ENCODE assay signal across 10 mouse cellular contexts in genomic region chr6:134802641-134803043, GRCm38 (mm10). TPM values are rescaled to one million over a fixed set of nuclear protein-coding genes. Genes with fewer than 3 reads are reported as not detected.
DNase-seq lines count a peak whose midpoint lies in the region; ATAC-seq and TF ChIP-seq lines count a peak whose summit lies in the region.
"Had no signal": no experiment of that assay in that cellular context is flagged by ENCODE, and none has a peak within 500 bp of the region (broad histone marks: within the 10 kb centered on the region; RNA-seq: fewer than 3 reads in every experiment).

No protein-coding gene starts in this region.

- H3K9ac ChIP-seq in intestine, embryonic 15.5 days: no peak overlapping the region
- no peak overlapping the region for H3K9ac ChIP-seq in lung, embryonic 15.5 days
- H3K9ac ChIP-seq in stomach, postnatal 0 days (ENCODE audit: low read length): no peak overlapping the region
- H3K9ac ChIP-seq: forebrain, embryonic 13.5 days had no signal

- DNase-seq in spleen, postnatal 36 days (ENCODE audit: low spot score in 2 of 2): peak; percentile 61 to 72
- DNase-seq in spleen, postnatal 4 days (ENCODE audit: low spot score in 2 of 2): no peak
- DNase-seq in stomach, postnatal 0 days (ENCODE audit: low spot score): peak; percentile 72
- DNase-seq in gastrocnemius, adult 18-20 months (ENCODE audit: low spot score): no peak
- DNase-seq in right cerebral cortex, adult 2 months (ENCODE audit: low spot score in 2 of 2): no peak
- DNase-seq: cerebellum, postnatal 25 days; thymus, postnatal 36 days had no signal

- no peak overlapping the region for H3K27ac ChIP-seq in intestine, embryonic 15.5 days
- peak overlapping the region; percentile 89 for H3K27ac ChIP-seq in lung, embryonic 15.5 days
- H3K27ac ChIP-seq in stomach, postnatal 0 days (replicated peaks): peak overlapping the region; percentile 90
- H3K27ac ChIP-seq: forebrain, embryonic 13.5 days had no signal

- no peak overlapping the region for H3K4me3 ChIP-seq in intestine, embryonic 15.5 days (replicated peaks)
- H3K4me3 ChIP-seq in lung, embryonic 15.5 days: no peak overlapping the region
- H3K4me3 ChIP-seq in stomach, postnatal 0 days (ENCODE audit: low read depth, low read length): no peak overlapping the region
- H3K4me3 ChIP-seq: forebrain, embryonic 13.5 days had no signal

- peak; percentile 92 for ATAC-seq in intestine, embryonic 15.5 days
- ATAC-seq in lung, embryonic 15.5 days (ENCODE audit: borderline replicate concordance, extremely low read depth, low FRiP score, low TSS enrichment): peak; percentile 93
- peak; percentile 98 for ATAC-seq in stomach, postnatal 0 days (ENCODE audit: low FRiP score, low TSS enrichment)
- ATAC-seq: forebrain, embryonic 13.5 days had no signal

- no peaks in the 10 kb centered on the region for H3K9me3 ChIP-seq in intestine, embryonic 15.5 days
- no peaks in the 10 kb centered on the region for H3K9me3 ChIP-seq in lung, embryonic 15.5 days
- H3K9me3 ChIP-seq in stomach, postnatal 0 days (ENCODE audit: control insufficient read depth, low read length): no peaks in the 10 kb centered on the region
- H3K9me3 ChIP-seq: forebrain, embryonic 13.5 days had no signal

- no peaks in the 10 kb centered on the region for H3K36me3 ChIP-seq in intestine, embryonic 15.5 days
- H3K36me3 ChIP-seq in lung, embryonic 15.5 days: no peaks in the 10 kb centered on the region
- H3K36me3 ChIP-seq in stomach, postnatal 0 days (ENCODE audit: control insufficient read depth, insufficient read depth, low read length): no peaks in the 10 kb centered on the region

- H3K27me3 ChIP-seq in intestine, embryonic 15.5 days (replicated peaks): no peaks in the 10 kb centered on the region
- H3K27me3 ChIP-seq in lung, embryonic 15.5 days: no peaks in the 10 kb centered on the region
- no peaks in the 10 kb centered on the region for H3K27me3 ChIP-seq in stomach, postnatal 0 days (ENCODE audit: control insufficient read depth, insufficient read depth, low read length)
- H3K27me3 ChIP-seq: forebrain, embryonic 13.5 days had no signal

- peak; percentile 95 for TF ChIP-seq EP300 in stomach, postnatal 0 days (optimal IDR thresholded peaks at IDR 0.05)

- no peaks in the 10 kb centered on the region for H3K4me1 ChIP-seq in intestine, embryonic 15.5 days (replicated peaks)
- H3K4me1 ChIP-seq in lung, embryonic 15.5 days: peaks cover 5% of the 10 kb centered on the region; the same call in 1 of the 2 replicates
- no peaks in the 10 kb centered on the region for H3K4me1 ChIP-seq in stomach, postnatal 0 days (replicated peaks; ENCODE audit: control insufficient read depth, insufficient read depth)
- H3K4me1 ChIP-seq: forebrain, embryonic 13.5 days had no signal

- no peak overlapping the region for H3K4me2 ChIP-seq in intestine, embryonic 15.5 days (replicated peaks)
- H3K4me2 ChIP-seq in lung, embryonic 15.5 days: no peak overlapping the region
- H3K4me2 ChIP-seq in stomach, postnatal 0 days (replicated peaks; ENCODE audit: low read depth): no peak overlapping the region
- H3K4me2 ChIP-seq: forebrain, embryonic 13.5 days had no signal

- no peak for TF ChIP-seq CTCF in stomach, postnatal 0 days (IDR thresholded peaks at IDR 0.05; ENCODE audit: low read depth)

- WGBS in intestine, embryonic 15.5 days: 57% methylated on average over 9 of the region's 9 CpGs
- WGBS in lung, embryonic 15.5 days: 52% methylated on average over 9 of the region's 9 CpGs
- WGBS in stomach, postnatal 0 days: 49% methylated on average over 9 of the region's 9 CpGs

RNA-seq across cellular contexts. Expression of gene Dusp16, which starts 10.2 kb away (rescaled TPM):
- 13.0 and 13.9 TPM in 2 replicates for polyA plus RNA-seq in intestine, embryonic 15.5 days (2015; fragmentation: Nextera tagmentation; extraction: Ambion mirVana)
- polyA plus RNA-seq in lung, embryonic 15.5 days (2015; fragmentation: Nextera tagmentation; extraction: Ambion mirVana): 10.5 and 11.6 TPM in 2 replicates
- 8.6 and 10.6 TPM in 2 replicates for polyA plus RNA-seq in stomach, postnatal 0 days (2015; fragmentation: Nextera tagmentation; extraction: Ambion mirVana)
- 10 to 100 TPM; 12.2 to 16.7 TPM for total RNA-seq in gastrocnemius, adult 18-20 months (2021)

RNA-seq across cellular contexts. Expression of gene Crebl2, which starts 27.3 kb away (rescaled TPM):
- 3.6 and 3.7 TPM in 2 replicates for polyA plus RNA-seq in intestine, embryonic 15.5 days (2015; fragmentation: Nextera tagmentation; extraction: Ambion mirVana)
- 2.0 and 2.6 TPM in 2 replicates for polyA plus RNA-seq in lung, embryonic 15.5 days (2015; fragmentation: Nextera tagmentation; extraction: Ambion mirVana)
- 4.3 and 4.7 TPM in 2 replicates for polyA plus RNA-seq in stomach, postnatal 0 days (2015; fragmentation: Nextera tagmentation; extraction: Ambion mirVana)
- total RNA-seq in gastrocnemius, adult 18-20 months (2021): 10 to 100 TPM; 12.4 to 14.2 TPM

Comparison
In these comparisons a context has a peak if more than half of its experiments do, and no peak if none do; other contexts are left out.
1. DNase-seq: peak in spleen, postnatal 36 days (2 of 2) and stomach, postnatal 0 days (single experiment); none in spleen, postnatal 4 days (0 of 2), gastrocnemius, adult 18-20 months (single experiment) and right cerebral cortex, adult 2 months (0 of 2).
2. Peak in every context shown above with its lines, with median percentiles within 50 percentile points of each other: ATAC-seq.